Mouse (Mus musculus) cerebral cortex, adult 2 months (tissue): Measurements from ENCODE around the gene Rdh9.

Source experiments
- WGBS: fragments of 180-500 bp; shearing (Covaris S2); methylation state at CpG from one replicate; pipeline ENCODE4 v1.1.7; 2018; 5-methylcytosine and 5-hydroxymethylcytosine counted together

Gene Rdh9

GRCm38 (mm10) chr10:127776011-127776410 lies at the start of gene Rdh9:
Gene Rdh9, plus strand, starts transcription at chr10:127776386.
- WGBS: 88% methylated on average over 2 of the region's 2 CpGs

GRCm38 (mm10) chr10:127728437-127728836 lies 47.7 kb upstream of the Rdh9 start:
- 53% methylated on average over 8 of the region's 8 CpGs for WGBS

- WGBS: 40% methylated on average over 11 of the region's 11 CpGs
Observed at GRCm38 (mm10) chr10:127730285-127730932, 45.8 kb upstream of the Rdh9 start.

DNA sequence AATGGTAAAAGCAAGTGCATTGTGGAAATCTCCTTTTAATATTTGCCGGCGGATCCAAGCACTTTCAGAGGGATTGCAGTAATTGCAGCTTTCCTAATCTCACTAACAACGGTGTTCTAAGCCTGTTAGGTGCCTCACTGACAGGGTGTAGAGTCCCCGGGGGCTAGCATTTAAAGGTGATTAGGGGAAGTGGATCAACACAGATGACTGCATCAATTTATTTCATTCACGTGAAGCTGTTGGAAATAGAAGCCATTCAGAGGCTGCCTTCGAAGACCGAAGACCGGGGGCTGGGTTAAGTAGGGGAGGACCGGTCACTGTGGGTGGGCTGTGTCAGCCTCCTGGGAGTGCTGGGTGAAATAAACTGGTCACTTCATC lies 45.3 kb upstream of the Rdh9 start:
- WGBS: 41% methylated on average over 9 of the region's 9 CpGs

DNA sequence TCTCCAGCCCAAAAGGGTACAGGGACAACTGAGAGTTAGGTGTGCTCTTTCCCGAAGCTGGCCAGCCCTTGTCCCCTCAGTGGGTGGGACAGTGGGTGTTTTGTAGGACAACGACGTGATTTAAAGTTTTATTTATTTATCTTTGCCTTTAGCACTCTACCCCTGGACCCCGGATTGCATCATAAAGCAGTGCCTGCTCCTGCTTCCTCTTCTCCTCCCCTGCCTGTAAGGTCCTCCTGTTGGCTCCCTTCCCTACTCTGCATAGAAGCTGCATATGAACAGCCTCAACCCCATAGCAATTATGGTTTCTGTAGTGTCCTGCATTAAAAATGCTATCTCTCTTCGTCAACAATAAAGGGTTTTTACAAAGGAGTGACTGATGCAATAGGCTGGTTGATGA lies 44.8 kb upstream of the Rdh9 start:
- 51% methylated on average over 5 of the region's 5 CpGs for WGBS

DNA sequence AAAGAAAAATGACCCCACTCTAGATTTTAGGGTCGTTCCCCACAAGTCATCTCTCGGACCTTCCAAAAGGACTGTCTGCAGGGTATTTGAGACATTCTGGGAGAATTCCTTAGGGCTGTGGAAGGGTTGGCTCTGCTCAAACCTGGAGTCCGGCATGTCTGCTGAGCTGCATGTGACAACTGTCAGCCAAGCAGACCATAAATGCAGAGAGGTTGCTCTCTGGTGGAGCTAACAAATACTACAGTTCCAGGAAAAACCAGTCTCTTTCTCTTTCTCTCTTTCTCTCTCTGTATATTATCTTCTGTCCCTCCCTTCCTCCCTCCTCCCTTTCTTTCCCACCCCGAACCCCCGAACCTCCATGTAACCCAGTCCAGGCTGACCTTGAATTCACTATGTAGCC lies 41.8 kb upstream of the Rdh9 start:
- 41% methylated on average over 5 of the region's 5 CpGs for WGBS

- 82% methylated on average over 2 of the region's 2 CpGs for WGBS
Observed at GRCm38 (mm10) chr10:127736266-127736665, 39.9 kb upstream of the Rdh9 start.

GRCm38 (mm10) chr10:127736916-127737315 lies 39.3 kb upstream of the Rdh9 start:
- 72% methylated on average over 4 of the region's 4 CpGs for WGBS

DNA sequence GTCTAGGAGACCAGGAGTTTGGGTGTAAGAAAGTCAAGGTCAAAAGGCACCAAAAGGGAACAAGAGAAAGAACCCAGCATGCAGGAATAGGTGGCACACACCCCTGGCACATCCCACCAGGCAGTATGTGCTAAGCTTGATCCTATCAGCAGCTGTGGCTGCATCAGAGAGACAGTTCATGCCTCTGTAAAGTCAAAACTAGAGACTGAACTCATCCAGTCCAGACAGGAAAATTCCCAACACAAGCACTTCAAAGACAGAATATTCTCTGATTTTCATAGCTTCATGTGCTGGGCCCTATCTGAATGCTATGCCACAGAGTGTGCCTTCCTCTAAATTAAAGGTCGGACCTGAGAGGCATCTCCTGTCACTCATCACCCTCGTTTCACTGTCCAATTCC lies 38.6 kb upstream of the Rdh9 start:
- 36% methylated on average over 2 of the region's 2 CpGs for WGBS

DNA sequence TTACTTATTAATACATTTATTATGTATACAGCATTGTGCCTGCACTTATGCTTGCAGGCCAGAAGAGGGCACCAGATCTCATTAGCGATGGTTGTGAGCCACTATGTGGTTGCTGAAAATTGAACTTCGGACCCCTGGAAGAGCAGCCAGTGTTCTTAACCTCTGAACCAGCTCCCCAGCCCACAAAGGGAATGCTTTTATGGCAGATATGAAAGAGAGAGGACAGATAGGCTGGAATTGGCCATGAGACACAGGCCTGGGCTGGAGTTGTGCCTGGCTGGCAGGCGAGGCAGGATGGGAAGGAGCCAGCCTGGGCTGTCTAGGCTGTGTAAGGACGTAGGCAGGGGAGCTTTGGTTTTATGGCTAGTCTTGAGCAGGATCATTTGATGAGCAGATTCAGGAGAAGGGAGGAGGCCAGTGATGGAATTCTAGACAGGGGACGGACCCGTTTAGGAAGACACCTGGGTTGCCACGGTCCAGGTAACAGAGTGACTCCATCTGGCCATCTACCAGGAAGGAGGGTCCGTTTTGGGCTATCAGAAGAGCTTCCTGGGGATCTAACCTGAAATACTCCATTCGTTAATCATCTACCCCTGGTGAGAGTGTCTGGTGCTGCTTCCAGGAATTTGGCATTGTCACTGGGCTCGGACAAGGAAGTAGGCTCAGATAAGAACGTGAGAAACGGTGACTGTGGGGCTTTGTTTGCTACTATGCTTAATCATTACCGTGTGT lies 37.9 kb upstream of the Rdh9 start:
- WGBS: 46% methylated on average over 13 of the region's 13 CpGs

- WGBS: 2% methylated on average over 61 of the region's 61 CpGs
Observed at GRCm38 (mm10) chr10:127739083-127739660, 37.0 kb upstream of the Rdh9 start, which contains the start of gene Zbtb39. Gene Zbtb39, plus strand, starts transcription at chr10:127739538.

DNA sequence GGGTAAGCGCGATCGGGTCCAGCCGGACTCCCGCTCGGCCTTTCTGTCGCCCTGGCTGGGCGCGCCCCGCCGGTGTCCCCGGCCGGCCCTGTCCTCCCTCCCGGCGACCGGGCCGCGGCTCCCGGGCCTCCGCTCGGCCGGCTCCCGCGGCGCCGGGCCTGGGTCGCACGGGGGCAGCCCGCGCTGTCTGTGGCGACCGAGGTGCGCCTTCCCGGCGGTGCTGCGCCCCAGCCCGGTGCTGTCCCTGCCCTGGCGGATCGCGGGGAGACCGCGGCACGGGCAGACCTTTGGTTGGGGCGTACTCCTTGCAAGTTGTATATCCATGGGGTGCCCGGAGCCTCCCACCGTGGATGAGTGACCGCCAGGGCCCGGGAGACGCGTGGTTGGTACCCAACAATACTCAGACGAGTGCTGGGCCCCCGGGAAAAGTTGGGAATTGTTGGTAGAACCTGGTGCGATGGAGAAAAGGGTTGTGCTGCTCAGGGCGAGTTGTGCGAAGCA lies 36.5 kb upstream of the Rdh9 start:
- WGBS: 1% methylated on average over 45 of the region's 55 CpGs

DNA sequence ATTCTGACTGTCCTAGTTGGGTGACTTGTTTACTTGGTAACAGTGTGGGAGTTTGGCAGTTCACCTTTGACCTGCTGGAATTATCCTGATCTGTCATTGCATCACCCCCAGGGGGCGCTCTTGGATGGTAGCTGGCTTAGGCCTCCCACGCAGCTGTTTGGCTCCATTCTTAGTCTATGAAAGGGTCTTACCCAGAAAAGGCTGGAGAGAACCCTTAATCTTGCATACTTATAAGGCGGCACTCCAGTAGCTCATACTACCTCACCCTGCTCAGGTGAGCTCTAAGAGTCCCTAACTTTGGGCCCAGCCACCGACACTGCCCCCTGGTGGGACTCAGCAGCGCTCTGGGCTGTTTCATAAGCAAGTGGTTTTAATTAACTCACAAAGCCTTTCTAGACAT lies 31.5 kb upstream of the Rdh9 start:
- 61% methylated on average over 5 of the region's 5 CpGs for WGBS

- 77% methylated on average over 5 of the region's 5 CpGs for WGBS
Observed at GRCm38 (mm10) chr10:127745886-127746285, 30.3 kb upstream of the Rdh9 start.

GRCm38 (mm10) chr10:127747254-127747653 lies 28.9 kb upstream of the Rdh9 start:
- WGBS: 88% methylated on average over 8 of the region's 8 CpGs

- 25% methylated on average over 8 of the region's 8 CpGs for WGBS
Observed at GRCm38 (mm10) chr10:127748847-127749612, 27.2 kb upstream of the Rdh9 start.

GRCm38 (mm10) chr10:127750136-127750777 lies 25.9 kb upstream of the Rdh9 start:
- 50% methylated on average over 24 of the region's 24 CpGs for WGBS

DNA sequence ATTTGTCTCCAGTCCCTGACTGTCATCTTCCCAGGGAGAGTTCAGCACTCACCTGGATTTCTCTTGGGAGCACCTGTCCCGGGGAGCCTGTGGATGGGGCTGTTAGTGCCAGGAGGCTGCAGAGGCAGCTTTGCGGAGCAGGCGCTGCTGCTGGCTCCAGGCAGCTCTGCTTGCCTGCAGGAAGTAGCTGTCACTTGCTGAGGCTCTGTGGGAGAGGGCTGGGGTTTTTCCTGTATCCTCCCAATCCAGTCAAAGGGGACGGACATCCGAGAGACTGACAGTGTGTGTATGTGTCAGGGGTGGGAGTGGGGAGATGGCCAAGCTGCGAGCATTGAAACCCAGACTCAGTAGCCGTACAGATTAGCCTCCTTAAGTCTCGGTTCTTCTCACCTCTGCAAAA lies 24.6 kb upstream of the Rdh9 start, which contains the start of gene Gpr182:
Gpr182 (minus strand) TSS at position 185 of the 400 bp plus-strand sequence.
- WGBS: 68% methylated on average over 8 of the region's 8 CpGs

DNA sequence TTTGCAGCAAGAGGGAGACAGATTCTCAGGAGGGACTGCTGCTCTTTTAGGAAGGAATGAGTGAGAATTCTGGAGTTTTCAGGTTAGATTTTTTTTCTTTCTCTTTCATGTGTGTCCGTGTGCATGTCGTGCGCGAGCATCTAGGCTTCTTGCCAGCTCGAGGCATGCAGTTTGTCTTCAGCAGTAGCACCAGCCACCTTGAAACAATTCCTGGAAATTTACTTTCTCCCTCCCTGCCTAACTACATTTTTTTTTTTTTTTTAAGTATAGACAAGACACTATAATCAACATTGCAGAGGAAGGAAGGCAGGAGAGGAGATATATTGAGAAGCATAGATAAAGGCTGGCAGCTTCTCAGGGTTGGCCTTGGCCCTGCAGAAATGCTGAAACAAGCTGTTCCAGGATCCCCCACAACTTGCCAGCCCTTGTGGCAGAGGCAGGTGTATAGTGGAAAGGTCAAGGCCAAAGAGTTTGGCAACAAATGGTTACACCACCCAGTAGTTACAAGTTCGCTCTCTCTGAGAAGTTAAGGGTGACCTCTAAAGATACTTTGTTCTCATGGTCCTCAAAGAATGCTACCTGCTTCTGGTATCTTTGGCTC lies 21.5 kb upstream of the Rdh9 start:
- whole genome bisulfite sequencing: 64% methylated on average over 6 of the region's 6 CpGs

GRCm38 (mm10) chr10:127755246-127755645 lies 20.9 kb upstream of the Rdh9 start:
- 63% methylated on average over 3 of the region's 3 CpGs for WGBS
